Mouse (Mus musculus) myocyte (in vitro differentiated cells): ENCODE data around the gene Veph1.

Experiments
- CEBPB ChIP-seq: IDR thresholded peaks from 2 replicates; pipeline ENCODE4 v1.6.1; 2011; ENCODE audit warnings: mild to moderate bottlenecking, moderate library complexity; ENCODE audit not compliant: poor library complexity, insufficient read depth, severe bottlenecking
- E2F4 ChIP-seq: IDR thresholded peaks from one replicate; pipeline ENCODE4 v1.6.1; 2011; ENCODE audit warnings: mild to moderate bottlenecking, control low read depth, moderate library complexity; ENCODE audit not compliant: insufficient read depth
- MAX ChIP-seq: IDR thresholded peaks from one replicate; pipeline ENCODE4 v1.6.1; 2011; ENCODE audit warnings: low read depth, mild to moderate bottlenecking, control low read depth
- MYOD1 ChIP-seq, 3 experiments: IDR thresholded peaks; one replicate each; pipeline ENCODE4 v1.6.1; 2011; ENCODE audit warnings: control low read depth in 2 of 3, low read depth in 2 of 3, mild to moderate bottlenecking in 2 of 3, moderate library complexity in 1 of 3; ENCODE audit not compliant: insufficient read length in 2 of 3, control insufficient read depth in 1 of 3
- MYOG ChIP-seq, 3 experiments: IDR thresholded peaks; one replicate each; pipeline ENCODE4 v1.6.1; 2011; ENCODE audit warnings: control low read depth in 2 of 3, low read depth in 2 of 3, mild to moderate bottlenecking in 2 of 3; ENCODE audit not compliant: insufficient read length in 2 of 3, control insufficient read depth in 1 of 3, insufficient read depth in 1 of 3
- POLR2A ChIP-seq: IDR thresholded peaks from one replicate; pipeline ENCODE4 v1.6.1; 2011; ENCODE audit warnings: low read depth, mild to moderate bottlenecking, control low read depth, moderate library complexity; ENCODE audit not compliant: insufficient read length
- POLR2AphosphoS2 ChIP-seq: IDR thresholded peaks from one replicate; pipeline ENCODE4 v1.6.1; 2011; ENCODE audit warnings: low read depth, control low read depth; ENCODE audit not compliant: insufficient read length
- REST ChIP-seq: IDR thresholded peaks from one replicate; pipeline ENCODE4 v1.6.1; 2011; ENCODE audit warnings: mild to moderate bottlenecking, control low read depth, moderate library complexity; ENCODE audit not compliant: insufficient read depth, insufficient read length
- SRF ChIP-seq: IDR thresholded peaks from one replicate; pipeline ENCODE4 v1.6.1; 2011; ENCODE audit warnings: low read depth; ENCODE audit not compliant: control insufficient read depth, insufficient read length
- TCF12 ChIP-seq: IDR thresholded peaks from one replicate; pipeline ENCODE4 v1.6.1; 2011; ENCODE audit warnings: mild to moderate bottlenecking, control low read depth; ENCODE audit not compliant: poor library complexity, insufficient read depth, severe bottlenecking
- USF1 ChIP-seq: IDR thresholded peaks from one replicate; pipeline ENCODE4 v1.6.1; 2011; ENCODE audit warnings: low read depth, mild to moderate bottlenecking, control low read depth, moderate library complexity

GRCm38 (mm10) chr3:66033346-66033745 lies 263.3 kb downstream of the Veph1 start:
- TF ChIP-seq POLR2AphosphoS2 (no peak), MAX (no peak), MYOG (IDR thresholded peaks at IDR 0.05; ENCODE audit: control insufficient read depth in 1 of 3, insufficient read depth in 1 of 3, insufficient read length in 2 of 3, low read depth in 2 of 3) (no peak), USF1 (no peak), POLR2A (no peak), REST (no peak), TCF12 (no peak), CEBPB (no peak), E2F4 (no peak), MYOD1 (IDR thresholded peaks at IDR 0.05; ENCODE audit: control insufficient read depth in 1 of 3, insufficient read length in 2 of 3, low read depth in 2 of 3) (no peak), SRF (no peak)
